Mouse (Mus musculus): Measurements from ENCODE around the gene Tdrd9. TPM values are rescaled to one million over a fixed set of nuclear protein-coding genes. Genes with fewer than 3 reads are reported as not detected.

Gene Tdrd9
- polyA plus RNA-seq, 1 experiment from 2014 or later, result 1.4 TPM

DNA sequence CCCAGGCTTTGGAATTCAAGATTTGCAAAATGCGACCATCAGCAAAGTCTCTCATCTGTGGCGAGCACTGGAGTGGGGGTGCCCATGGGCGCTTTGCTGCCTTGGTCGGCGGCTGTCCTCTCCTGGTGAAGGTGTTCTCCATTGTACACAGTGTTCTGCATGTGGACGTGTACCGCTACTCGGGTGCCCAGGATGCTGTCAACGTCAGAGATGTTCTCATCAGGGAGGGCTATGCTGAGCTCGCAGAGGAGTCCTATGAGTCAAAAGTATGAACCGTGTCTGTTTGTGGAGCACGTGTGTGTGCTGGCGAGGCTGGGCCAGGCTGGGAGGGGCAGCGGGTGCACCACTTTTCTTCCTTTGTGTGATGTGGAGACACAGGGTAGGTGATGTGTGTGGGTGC, 71.3 kb downstream of the Tdrd9 start:
- Histone ChIP-seq H3K36me3 (no peaks in the 10 kb centered on the region), H3K4me3 (no peak overlapping the region), H3K27ac (replicated peaks) (no peak overlapping the region), H3K9ac (no peak overlapping the region), H3K4me1 (replicated peaks) (no peaks in the 10 kb centered on the region), H3K4me2 (no peak overlapping the region), H3K27me3 (no peaks in the 10 kb centered on the region), H3K9me3 (no peaks in the 10 kb centered on the region)
- ATAC-seq (ENCODE audit: low read depth), result no peak
- WGBS, result 89% methylated on average over 14 of the region's 14 CpGs

DNA sequence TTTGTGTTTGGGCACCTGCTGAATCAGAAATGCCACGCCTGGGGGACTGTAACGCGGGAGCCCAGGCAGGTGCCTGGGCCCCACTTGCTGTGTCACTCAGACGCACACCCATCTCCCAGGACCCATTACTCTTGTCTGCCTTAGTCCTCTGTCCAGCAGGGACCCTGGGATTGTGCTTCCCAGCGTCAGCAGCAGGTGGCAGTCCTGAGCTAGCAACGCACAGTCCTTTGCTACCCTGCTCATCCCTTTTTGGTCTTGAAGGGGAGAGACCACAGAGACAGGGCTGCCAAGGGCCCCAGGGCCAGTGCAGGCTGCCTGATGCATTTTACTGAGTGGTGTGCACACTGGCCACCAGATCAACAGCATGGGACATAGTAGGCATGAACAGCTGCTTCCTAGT, 106.3 kb downstream of the Tdrd9 start:
- Histone ChIP-seq H3K27ac (replicated peaks) (no peak overlapping the region), H3K36me3 (no peaks in the 10 kb centered on the region), H3K4me1 (replicated peaks) (no peaks in the 10 kb centered on the region), H3K27me3 (no peaks in the 10 kb centered on the region), H3K4me3 (no peak overlapping the region), H3K9me3 (no peaks in the 10 kb centered on the region), H3K9ac (no peak overlapping the region), H3K4me2 (no peak overlapping the region)
- 6% methylated on average over 6 of the region's 6 CpGs for WGBS
- ATAC-seq (ENCODE audit: low read depth), result peak; percentile 61

DNA sequence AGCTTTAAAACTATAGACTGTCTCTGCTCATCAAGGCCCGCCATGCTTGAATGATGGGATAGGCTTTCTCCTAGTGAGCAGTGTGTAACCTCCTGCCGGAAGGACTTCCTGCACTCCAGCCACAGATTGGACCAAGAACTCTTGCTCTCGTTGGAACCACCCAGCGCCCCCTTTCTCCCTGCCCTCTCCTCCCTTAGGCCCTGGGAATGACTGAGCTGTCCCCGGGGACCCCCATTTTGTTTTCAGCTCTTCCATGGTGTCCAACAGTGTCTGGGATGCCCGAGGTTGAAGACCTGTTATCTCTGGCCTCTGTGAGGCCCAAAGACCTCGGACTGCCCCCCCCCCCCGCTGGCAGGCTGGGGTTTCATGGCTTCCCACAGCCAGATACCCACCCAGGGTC, 108.6 kb downstream of the Tdrd9 start:
- H3K36me3 ChIP-seq, result no peaks in the 10 kb centered on the region
- 78% methylated on average over 8 of the region's 8 CpGs for WGBS
- no peaks in the 10 kb centered on the region for H3K4me1 ChIP-seq (replicated peaks)
- H3K4me3 ChIP-seq, result no peak overlapping the region
- no peak overlapping the region for H3K9ac ChIP-seq
- ATAC-seq (ENCODE audit: low read depth), result no peak
- H3K27ac ChIP-seq (replicated peaks), result no peak overlapping the region
- no peaks in the 10 kb centered on the region for H3K9me3 ChIP-seq
- H3K4me2 ChIP-seq, result no peak overlapping the region
- no peaks in the 10 kb centered on the region for H3K27me3 ChIP-seq

DNA sequence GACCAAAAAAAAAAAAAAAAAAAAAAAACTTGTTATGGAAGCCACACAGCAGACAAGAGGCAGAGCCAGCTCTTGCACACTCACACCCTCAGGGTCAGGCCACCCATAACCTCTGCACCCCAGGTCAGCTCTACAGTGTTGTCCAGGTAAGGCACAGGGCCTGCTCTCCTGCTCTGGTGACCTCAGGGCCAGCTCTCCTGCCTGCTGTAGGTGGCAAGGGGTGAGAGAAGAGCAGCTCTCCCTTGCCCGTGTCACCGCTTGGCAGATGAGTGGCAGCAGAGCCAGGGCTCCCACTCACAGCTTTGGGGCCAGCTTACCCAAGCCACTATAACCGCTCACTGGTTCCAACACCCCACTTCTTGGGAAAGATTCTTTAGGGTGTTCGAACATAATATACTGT, 109.6 kb downstream of the Tdrd9 start:
- H3K4me2 ChIP-seq, result no peak overlapping the region
- H3K4me3 ChIP-seq, result no peak overlapping the region
- no peaks in the 10 kb centered on the region for H3K36me3 ChIP-seq
- no peak overlapping the region for H3K27ac ChIP-seq (replicated peaks)
- no peaks in the 10 kb centered on the region for H3K27me3 ChIP-seq
- no peaks in the 10 kb centered on the region for H3K4me1 ChIP-seq (replicated peaks)
- ATAC-seq (ENCODE audit: low read depth), result no peak
- H3K9me3 ChIP-seq, result no peaks in the 10 kb centered on the region
- WGBS, result 91% methylated on average over 4 of the region's 4 CpGs
- no peak overlapping the region for H3K9ac ChIP-seq

DNA sequence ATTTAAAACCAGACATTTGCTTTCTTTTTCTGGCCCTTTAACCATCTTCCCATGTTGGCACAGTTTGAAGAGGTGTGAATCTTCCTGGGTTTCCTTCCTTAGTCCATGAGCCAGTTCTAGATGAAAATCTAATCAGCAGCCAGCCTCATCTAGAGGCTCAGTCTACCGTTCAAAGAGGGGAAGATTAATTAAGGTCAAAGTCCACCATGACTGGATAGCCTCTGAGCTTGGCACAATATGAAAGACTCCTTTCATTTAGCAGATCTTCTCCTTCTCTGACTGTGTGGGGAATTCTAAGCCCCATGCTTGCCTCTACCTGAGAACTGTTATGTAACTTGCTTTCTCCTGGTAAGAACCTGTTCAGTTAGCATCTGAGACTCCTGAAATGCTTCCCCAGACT, 110.9 kb downstream of the Tdrd9 start:
- Histone ChIP-seq H3K27me3 (no peaks in the 10 kb centered on the region), H3K27ac (replicated peaks) (no peak overlapping the region), H3K9ac (no peak overlapping the region), H3K9me3 (no peaks in the 10 kb centered on the region), H3K4me1 (replicated peaks) (no peaks in the 10 kb centered on the region), H3K36me3 (no peaks in the 10 kb centered on the region), H3K4me3 (no peak overlapping the region), H3K4me2 (no peak overlapping the region)
- no peak for ATAC-seq (ENCODE audit: low read depth)
- WGBS, result 55% methylated on average over 1 of the region's 1 CpGs

DNA sequence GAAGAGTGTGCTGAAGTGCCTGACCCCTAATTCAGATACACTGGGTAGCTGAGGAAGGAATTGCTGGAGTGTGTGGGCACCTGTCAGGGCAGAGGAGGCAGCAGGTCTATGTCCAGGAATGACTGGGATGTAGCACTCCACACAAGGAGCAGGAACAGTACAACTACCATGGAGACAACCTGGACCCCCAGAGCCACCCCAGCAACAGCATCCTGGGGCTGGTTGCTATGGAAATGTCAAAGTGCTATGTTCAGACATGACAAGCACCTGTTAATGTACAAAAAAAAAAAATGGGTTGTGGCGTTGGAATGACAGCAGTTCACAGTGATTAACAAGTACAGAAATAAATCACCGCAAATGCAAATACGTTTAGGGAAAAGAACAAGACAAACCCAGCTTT, 114.9 kb downstream of the Tdrd9 start:
- no peak overlapping the region for H3K4me2 ChIP-seq
- no peak for ATAC-seq (ENCODE audit: low read depth)
- no peaks in the 10 kb centered on the region for H3K36me3 ChIP-seq
- peaks cover under 1% of the 10 kb centered on the region; the same call in 1 of the 2 replicates for H3K27me3 ChIP-seq
- H3K4me1 ChIP-seq (replicated peaks), result peaks cover 5% of the 10 kb centered on the region; the same call in 1 of the 2 replicates
- H3K9me3 ChIP-seq, result no peaks in the 10 kb centered on the region
- no peak overlapping the region for H3K4me3 ChIP-seq
- no peak overlapping the region for H3K9ac ChIP-seq
- no peak overlapping the region for H3K27ac ChIP-seq (replicated peaks)
- 78% methylated on average over 3 of the region's 3 CpGs for WGBS

DNA sequence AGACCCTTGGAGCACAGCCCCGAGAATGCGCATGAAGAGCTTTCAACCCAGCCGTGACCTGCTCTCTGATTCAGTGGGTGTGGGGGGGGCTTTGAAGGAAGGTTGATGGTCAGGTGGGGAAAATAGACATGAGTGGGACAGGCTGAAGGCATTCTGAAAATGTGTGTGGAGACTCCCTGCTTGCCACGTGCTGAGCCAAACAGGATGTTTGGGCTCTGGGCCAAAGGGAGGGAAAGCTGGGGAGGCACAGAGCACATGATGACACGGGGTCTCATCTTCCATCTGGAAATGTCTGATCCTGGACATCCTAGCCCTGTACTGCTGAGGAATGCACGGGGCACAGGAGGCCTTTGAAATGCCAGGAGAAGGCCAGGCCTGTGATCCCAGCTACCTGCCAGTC, 115.4 kb downstream of the Tdrd9 start:
- Histone ChIP-seq H3K9me3 (no peaks in the 10 kb centered on the region), H3K27me3 (peaks cover 5% of the 10 kb centered on the region; the same call in 1 of the 2 replicates), H3K9ac (no peak overlapping the region), H3K4me1 (replicated peaks) (peaks cover 5% of the 10 kb centered on the region; the same call in 1 of the 2 replicates), H3K4me3 (no peak overlapping the region), H3K4me2 (no peak overlapping the region), H3K27ac (replicated peaks) (no peak overlapping the region), H3K36me3 (no peaks in the 10 kb centered on the region)
- WGBS, result 75% methylated on average over 6 of the region's 6 CpGs
- no peak for ATAC-seq (ENCODE audit: low read depth)

DNA sequence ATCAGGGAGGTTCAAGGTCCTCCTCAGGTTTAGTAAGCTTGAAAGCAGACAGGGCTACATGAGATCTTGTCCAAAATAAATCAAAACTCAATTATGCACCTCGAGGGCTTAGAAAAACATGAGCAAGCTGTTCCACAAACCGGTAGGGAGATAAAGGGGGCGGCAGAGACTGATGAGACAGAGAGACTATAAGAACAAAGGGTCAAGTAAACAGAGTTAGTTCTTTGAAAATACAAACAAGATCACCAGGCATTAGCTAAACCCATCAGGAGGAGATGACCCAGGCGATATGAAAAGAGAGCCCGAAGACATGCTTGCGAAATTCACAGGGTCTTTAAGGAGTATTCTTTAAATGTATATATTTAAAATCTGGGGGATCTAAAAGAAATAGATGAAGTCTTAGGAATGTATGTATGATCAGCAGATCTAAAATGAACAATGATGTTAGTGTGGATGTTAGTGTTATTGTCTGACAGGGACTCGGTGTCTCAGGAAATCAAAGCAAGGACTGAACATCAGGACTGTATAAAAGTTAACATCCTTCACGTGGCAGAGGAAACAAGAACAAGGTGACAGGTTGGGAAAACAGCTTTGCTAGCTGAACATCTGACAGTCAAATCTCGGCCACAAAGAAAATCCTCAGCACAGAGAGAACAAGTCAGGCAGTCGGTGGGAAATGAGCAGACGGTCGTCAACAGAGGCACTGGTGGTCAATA, 117.4 kb downstream of the Tdrd9 start:
- no peaks in the 10 kb centered on the region for H3K9me3 ChIP-seq
- ATAC-seq (ENCODE audit: low read depth), result no peak
- H3K4me2 ChIP-seq, result no peak overlapping the region
- no peak overlapping the region for H3K27ac ChIP-seq (replicated peaks)
- WGBS, result 64% methylated on average over 12 of the region's 12 CpGs
- no peak overlapping the region for H3K4me3 ChIP-seq
- H3K36me3 ChIP-seq, result no peaks in the 10 kb centered on the region
- H3K9ac ChIP-seq, result no peak overlapping the region
- H3K4me1 ChIP-seq (replicated peaks), result peaks cover 5% of the 10 kb centered on the region; the same call in 1 of the 2 replicates
- H3K27me3 ChIP-seq, result peaks cover 8% of the 10 kb centered on the region; the same call in 1 of the 2 replicates

DNA sequence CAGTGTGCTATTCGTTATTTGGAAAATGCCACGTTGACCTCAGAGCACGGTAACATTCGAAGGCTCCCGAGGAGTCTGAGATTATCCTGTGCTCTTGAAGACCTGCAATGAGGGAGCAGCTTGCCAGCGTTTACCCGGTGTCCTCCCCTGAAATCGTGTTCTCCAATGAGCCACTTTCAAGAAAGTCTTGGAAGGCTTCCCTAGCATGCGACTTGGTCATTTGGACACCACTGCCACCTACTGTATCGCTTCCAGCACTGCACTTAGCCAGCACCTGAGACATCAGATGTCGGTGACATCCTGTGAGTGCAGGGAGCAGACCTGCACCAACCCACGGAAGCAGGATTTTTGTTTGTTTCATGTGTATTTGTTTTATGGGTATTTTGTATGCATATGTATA, 119.7 kb downstream of the Tdrd9 start:
- Histone ChIP-seq H3K27ac (replicated peaks) (no peak overlapping the region), H3K9me3 (no peaks in the 10 kb centered on the region), H3K9ac (no peak overlapping the region), H3K27me3 (peaks cover 8% of the 10 kb centered on the region; the same call in 1 of the 2 replicates), H3K36me3 (no peaks in the 10 kb centered on the region), H3K4me2 (peak overlapping the region; percentile 26; the same call in 1 of the 2 replicates), H3K4me3 (no peak overlapping the region), H3K4me1 (replicated peaks) (peaks cover 5% of the 10 kb centered on the region; the same call in 1 of the 2 replicates)
- ATAC-seq (ENCODE audit: low read depth), result no peak; the same call in 1 of the 2 replicates
- 7% methylated on average over 12 of the region's 12 CpGs for WGBS

DNA sequence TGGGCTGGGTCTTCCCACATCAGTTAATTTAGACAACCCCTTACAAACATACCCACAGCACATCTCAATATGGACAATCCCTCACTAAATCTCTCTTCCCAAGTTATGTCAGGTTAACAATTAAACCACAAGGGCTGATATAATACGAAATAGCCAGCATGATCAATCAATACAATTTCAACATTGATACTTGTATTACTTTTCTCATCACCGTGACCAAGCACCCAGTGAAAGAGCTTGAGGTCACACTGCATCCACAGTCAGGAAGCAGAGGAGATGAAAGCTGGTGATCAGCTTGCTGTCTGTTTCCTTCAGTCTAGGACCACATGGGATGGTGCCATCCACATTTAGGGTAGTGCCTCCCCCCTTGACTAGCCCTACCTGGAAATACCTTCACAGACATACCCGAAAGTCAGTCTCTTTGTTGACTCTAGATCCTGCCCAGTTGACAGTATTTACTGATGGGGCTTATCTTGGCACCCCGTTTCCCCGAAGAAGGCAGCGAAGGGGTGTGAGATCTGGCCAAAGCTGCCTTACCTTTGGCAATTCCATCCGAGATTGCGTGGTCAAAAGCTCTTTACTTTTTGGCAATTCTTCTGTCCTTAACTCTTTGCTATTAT, 123.0 kb downstream of the Tdrd9 start:
- Histone ChIP-seq H3K9ac (no peak overlapping the region), H3K4me1 (replicated peaks) (peaks cover 5% of the 10 kb centered on the region; the same call in 1 of the 2 replicates), H3K27me3 (peaks cover 8% of the 10 kb centered on the region; the same call in 1 of the 2 replicates), H3K9me3 (no peaks in the 10 kb centered on the region), H3K36me3 (no peaks in the 10 kb centered on the region), H3K4me2 (no peak overlapping the region), H3K27ac (replicated peaks) (no peak overlapping the region), H3K4me3 (no peak overlapping the region)
- 87% methylated on average over 8 of the region's 8 CpGs for WGBS
- no peak for ATAC-seq (ENCODE audit: low read depth)

DNA sequence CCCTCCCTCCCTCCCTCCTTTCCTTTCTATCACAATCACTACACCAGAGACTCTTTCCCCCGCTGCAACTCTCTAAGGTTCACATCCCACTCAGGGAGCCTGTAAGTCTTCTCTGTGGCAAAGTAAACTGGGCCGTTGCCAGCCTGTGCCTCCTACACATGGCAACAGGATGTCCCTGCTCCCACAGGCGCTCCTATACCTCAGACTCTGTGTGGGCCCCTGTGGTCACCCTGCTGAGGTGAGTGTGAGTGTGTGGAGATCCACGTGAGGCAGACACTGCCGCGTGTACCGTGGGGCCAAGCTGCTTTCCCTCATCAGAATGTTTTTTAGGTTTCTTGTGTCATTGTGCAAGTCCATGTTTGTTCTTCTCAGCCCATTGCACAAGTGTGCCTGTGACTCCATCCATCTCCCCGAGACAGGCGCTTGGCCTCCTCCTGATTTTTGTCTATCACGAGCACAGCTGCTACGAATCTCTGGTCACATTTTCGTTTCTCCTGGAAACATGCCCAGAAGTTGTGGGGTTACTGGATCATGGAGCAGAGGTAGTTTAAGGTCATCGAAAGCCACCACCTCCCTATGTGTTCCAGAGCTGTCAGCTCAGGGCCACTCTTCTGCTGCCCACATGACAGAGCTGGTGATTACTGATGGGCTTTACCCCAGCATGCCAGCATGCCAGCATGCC, 124.8 kb downstream of the Tdrd9 start:
- 75% methylated on average over 13 of the region's 13 CpGs for WGBS
- Histone ChIP-seq H3K27me3 (peaks cover 8% of the 10 kb centered on the region; the same call in 1 of the 2 replicates), H3K36me3 (no peaks in the 10 kb centered on the region), H3K9me3 (no peaks in the 10 kb centered on the region), H3K9ac (no peak overlapping the region), H3K4me3 (no peak overlapping the region), H3K4me1 (replicated peaks) (no peaks in the 10 kb centered on the region), H3K27ac (replicated peaks) (no peak overlapping the region), H3K4me2 (no peak overlapping the region)
- ATAC-seq (ENCODE audit: low read depth), result no peak

DNA sequence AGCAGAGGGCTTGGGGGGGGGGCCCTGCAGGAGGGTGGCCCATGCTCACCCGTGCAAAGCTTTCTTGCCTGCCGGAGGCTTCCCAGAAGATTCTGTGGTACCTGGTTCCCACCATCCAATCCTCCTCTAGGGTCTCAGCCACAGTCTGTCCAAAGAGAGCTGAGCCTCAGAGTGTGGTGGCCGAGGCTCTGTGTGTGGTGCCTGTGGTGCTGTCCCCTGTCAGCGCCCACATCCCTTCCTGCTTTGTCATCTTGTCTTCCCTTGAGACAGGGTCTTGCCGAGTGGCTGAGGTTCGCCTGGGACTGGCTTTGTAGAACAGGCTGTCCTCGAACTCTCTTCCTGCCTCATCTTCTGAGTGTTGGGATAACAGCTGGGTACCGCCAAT, 125.4 kb downstream of the Tdrd9 start:
- no peak for ATAC-seq (ENCODE audit: low read depth)
- Histone ChIP-seq H3K4me2 (no peak overlapping the region), H3K36me3 (no peaks in the 10 kb centered on the region), H3K4me3 (no peak overlapping the region), H3K27ac (replicated peaks) (no peak overlapping the region), H3K27me3 (peaks cover 3% of the 10 kb centered on the region; the same call in 1 of the 2 replicates), H3K9ac (no peak overlapping the region), H3K9me3 (no peaks in the 10 kb centered on the region), H3K4me1 (replicated peaks) (no peaks in the 10 kb centered on the region)
- WGBS, result 77% methylated on average over 8 of the region's 8 CpGs

Data from neural tube, embryonic 13.5 days (tissue).